Mouse (Mus musculus) ovary, postnatal 14 days (tissue): ENCODE results near the gene Lca5l.
"Not testable (repeated sequence)": the region's sequence is repeated elsewhere in the genome, so short reads cannot be mapped to it uniquely, and the experiment has no call there.

Source experiments
- DNase-seq: peaks from one replicate; pipeline ENCODE4 v3.0.0; 2022; ENCODE audit warnings: low spot score

Gene Lca5l

GRCm38 (mm10) chr16:96165723-96166264 is 26.3 kb downstream of the Lca5l start:
- no peak for DNase-seq

GRCm38 (mm10) chr16:96161336-96161735 is 30.7 kb downstream of the Lca5l start:
- no peak for DNase-seq

DNA sequence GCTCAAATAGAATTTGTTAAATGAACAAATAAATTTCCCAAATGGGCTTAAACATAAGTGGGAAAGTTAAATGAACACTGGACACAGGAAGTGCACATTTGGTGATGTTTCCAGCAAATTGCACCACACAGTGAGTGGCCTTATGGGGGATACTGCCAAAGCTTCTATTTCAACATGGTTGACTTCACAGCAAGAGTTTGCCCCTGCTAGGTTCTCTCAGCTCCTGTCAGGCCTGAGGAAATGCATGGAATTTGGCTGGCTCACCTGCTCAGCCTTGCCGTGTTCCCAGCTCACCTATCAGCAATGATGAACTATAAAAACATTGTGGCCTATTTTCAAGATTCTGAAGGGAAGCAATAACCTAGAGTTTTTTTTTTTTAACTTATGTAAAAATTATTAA is 31.1 kb downstream of the Lca5l start:
- DNase-seq: no peak

DNA sequence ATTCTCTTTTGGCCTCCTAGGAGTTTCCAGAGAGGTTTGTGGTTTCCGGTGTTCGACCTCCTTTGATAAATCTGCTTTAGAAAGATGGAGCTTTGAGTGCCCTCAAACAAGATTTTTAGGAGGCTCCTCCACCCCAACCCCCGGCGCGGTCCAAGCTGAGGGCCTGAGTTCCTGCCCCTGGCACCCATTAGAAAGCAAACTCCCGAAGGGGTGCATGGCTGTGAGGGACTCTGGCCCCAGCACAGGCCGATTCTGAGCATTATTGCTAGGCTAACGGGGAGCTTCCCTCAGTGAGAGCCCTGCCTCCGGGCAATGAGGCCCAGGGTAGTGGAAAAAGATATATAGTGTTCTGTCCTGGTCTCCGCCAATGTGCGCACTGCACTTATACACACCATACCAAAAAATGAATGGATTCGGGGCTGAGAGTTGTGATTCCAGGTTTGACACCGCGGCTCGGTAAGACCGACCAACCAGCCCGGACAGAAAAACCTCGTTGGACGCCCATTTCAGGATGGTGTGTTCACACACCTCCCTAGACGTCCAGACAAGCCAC is 32.2 kb downstream of the Lca5l start:
- DNase-seq: no peak

DNA sequence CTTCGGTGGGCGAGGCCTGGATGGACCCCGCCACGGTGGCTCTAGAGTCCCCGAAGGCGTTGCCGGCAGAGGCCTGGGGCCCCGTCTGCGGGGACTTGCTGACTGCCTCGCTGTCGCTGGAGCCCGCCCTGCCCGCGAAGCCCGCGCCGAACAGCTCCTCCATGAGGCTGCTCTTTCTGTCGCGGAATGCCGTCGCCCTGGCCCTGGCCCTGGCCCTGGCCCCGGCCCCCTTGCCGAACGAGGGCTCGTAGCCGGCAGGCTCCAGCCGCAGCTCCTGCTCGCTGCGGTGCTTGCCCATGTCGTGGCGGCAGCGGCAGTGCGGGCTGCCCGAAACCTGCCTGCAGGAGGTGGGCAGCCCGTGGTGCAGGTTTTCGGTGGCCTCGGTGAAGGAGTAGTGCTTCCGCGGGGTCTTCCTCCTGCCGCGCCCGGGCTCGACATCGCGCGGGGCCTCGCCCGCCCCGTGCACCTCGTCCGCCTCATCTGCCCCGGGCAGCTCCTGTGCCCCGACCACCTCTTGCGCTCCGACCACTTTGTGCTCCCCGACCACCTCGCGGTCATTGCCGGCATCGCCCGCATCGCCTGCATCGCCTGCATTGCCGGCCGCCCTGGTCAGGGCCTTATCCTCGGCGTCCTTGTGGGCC is 32.9 kb downstream of the Lca5l start:
- DNase-seq: peak; percentile 62

- no peak for DNase-seq
These were observed 33.5 kb downstream of the Lca5l start for GRCm38 (mm10) chr16:96158511-96159080.

DNA sequence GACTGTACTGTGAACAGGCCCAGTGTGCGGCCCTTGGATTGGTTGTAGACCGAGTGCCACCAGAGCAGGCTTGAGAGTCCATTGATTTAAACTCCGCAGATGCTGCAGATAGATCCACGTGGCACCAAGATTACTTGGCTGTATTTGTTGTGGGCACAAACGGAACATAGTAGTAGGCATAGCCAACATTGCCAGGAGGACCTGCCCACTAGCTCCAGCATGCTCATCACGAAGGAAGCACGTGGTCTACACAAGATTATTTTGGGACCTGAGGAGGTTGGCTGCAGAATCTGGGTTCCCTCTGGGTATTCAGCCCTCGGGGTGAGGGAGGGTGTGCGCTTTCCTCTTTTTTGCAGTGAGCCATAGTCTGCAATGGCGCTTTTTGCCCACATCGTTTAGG is 34.9 kb downstream of the Lca5l start:
- no peak for DNase-seq

GRCm38 (mm10) chr16:96156019-96156418 is 36.1 kb downstream of the Lca5l start:
- no peak for DNase-seq

- no peak for DNase-seq
These were observed 37.6 kb downstream of the Lca5l start for GRCm38 (mm10) chr16:96154476-96154875.

- DNase-seq: peak; percentile 68
These were observed 40.5 kb downstream of the Lca5l start for GRCm38 (mm10) chr16:96151551-96151950.

DNA sequence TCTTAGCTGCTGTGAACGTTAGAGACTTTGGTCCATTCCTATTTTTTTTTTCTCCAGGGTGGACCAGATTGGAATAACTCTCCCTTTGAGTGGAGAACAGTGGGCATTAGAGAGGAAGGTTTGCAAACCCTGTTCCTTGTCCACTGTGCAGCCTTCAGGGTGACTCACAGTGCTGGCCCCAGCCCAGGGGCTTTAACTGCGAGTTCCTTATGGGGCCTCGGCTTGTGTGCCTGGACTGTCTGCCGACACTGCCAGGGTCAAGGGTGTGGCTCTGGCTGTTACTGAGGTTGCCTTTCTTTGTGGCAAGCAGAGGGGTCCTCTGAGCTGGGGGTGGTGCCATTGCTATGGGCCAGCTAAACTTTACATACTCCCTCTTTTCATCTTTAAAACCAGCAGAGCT is 41.1 kb downstream of the Lca5l start:
- no peak for DNase-seq

DNA sequence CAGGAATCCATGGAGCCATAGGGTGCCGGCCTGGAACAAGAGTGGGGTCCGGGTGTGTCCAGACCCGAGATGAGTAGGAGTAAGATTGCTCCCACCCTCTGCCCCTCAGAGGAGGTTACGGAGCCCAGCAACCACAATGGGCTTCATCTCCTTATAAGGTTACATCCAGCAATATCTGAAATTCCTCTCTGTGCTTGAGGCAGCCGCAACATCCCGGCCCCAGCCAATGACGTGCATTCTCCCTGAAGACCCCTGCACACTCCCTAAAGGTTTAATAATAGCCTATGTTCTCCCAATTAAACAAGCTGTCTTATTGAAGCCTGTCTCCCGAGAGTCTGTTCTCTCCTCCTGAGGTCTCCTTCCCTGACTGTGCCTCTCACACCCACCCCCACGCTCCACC is 42.8 kb downstream of the Lca5l start:
- DNase-seq: no peak

GRCm38 (mm10) chr16:96148834-96149233 is 43.2 kb downstream of the Lca5l start:
- DNase-seq: no peak

GRCm38 (mm10) chr16:96145814-96146213 is 46.3 kb downstream of the Lca5l start:
- no peak for DNase-seq

DNA sequence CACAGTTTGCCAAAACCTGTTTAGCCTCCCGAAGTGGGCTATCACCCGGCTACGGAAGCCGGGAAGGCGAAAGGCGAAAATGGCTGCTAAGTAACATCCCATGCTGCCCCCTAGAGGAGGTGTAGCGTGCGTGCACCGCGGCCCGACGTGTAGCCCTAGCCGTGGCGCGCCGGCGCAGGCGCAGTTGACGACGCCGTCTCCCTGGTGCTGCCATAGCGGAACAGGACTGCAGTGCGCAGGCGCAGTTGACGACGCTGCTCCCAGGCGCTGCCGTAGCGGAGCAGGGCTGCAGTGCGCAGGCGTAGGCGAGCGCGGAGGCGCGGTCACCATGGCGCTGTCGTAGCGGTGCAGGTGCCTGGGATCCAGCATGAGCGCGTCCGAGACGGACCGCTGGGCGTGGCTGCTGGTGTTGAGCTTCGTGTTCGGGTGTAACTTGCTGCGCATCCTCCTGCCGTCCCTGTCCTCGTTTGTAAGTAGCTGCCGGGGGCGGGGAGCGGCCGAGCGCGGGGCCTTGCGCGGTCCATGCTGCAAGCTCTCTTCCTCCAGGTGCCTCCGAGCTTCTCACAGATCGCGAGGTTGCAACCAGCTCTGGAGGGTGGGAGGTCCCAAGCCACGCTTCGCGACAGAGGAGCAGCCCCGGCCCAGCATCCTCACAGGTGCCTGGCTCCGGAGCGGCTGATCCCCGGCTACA is 46.8 kb downstream of the Lca5l start, which contains the start of gene Wrb:
TSS of gene Wrb (plus strand) at position 298 of the 691 bp plus-strand sequence.
- peak; percentile 100 for DNase-seq

- DNase-seq: not testable (repeated sequence)
These were observed 47.3 kb downstream of the Lca5l start for GRCm38 (mm10) chr16:96144748-96145109.

DNA sequence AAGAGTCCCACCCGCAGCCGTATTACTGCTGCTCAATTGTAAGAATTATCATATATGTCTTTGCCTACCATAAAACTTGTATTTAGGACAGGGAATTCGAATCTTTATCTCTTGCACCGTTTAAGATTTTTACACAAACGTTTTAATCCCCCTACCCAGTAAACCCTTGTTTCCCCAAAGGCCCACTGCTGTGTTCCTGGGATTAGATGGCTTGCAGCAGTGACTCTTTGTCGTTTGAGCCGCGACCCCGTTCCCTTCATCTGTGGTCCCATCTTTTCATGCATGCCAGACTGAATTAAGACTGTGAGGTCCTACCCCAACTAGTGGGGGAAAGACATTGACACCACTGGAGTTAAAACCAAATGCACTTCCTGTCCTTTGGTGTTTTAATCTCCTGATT is 63.6 kb downstream of the Lca5l start:
- no peak for DNase-seq

GRCm38 (mm10) chr16:96127657-96128344 is 64.3 kb downstream of the Lca5l start, which contains the start of gene Hmgn1:
TSS of gene Hmgn1 (minus strand) at chr16:96127729.
- DNase-seq: peak; percentile 94

DNA sequence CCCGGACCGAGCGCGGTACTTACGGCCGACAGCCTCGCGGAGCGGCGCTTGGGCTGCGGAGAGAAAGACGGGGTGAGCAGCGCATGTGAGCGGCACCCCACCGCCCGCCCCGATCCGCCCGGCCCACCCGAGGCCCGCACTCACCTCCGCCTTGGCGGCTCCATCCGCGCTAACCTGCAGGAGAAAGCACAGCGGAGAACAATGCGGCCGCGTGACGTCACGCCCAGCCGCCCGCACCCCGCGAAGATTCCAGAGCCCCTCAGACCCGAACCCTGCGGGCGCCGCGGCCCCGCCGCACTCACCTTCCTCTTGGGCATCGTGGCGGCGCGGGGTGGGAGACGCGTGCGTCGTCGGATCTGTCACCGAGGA is 64.8 kb downstream of the Lca5l start:
- DNase-seq: no peak

GRCm38 (mm10) chr16:96126684-96127171 is 65.3 kb downstream of the Lca5l start:
- no peak for DNase-seq

DNA sequence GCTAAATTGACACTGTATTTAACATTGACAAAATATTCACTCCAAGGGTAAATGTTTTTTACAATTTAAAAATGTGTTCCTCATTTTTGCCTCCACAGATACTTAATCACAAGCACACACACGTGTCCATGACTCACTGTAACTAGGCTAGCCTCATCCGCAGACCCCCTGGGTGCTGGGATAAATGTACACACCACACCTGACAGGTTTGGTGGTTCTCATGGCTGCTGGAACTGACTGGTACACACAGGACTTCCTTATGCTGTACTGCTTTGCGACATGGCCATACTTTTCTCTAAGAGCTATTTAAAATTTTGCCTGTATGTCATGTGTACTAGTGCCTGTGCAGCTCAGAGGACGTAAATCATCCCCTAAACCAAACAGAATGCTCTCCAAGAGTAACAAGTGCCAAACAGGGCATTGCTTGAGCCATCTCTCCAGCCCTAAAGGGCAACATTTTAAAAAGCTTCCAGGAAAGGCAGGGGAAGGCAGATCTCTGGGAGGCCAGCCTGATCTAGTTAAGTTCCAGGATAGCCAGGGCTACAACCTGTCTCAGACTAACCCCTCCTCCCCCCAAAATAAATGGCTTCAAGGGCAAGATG is 71.9 kb downstream of the Lca5l start:
- DNase-seq: no peak

- no peak for DNase-seq
These were observed 77.3 kb downstream of the Lca5l start for GRCm38 (mm10) chr16:96114729-96115128.
